Mouse (Mus musculus): ENCODE data around the gene Entpd7.

DNA sequence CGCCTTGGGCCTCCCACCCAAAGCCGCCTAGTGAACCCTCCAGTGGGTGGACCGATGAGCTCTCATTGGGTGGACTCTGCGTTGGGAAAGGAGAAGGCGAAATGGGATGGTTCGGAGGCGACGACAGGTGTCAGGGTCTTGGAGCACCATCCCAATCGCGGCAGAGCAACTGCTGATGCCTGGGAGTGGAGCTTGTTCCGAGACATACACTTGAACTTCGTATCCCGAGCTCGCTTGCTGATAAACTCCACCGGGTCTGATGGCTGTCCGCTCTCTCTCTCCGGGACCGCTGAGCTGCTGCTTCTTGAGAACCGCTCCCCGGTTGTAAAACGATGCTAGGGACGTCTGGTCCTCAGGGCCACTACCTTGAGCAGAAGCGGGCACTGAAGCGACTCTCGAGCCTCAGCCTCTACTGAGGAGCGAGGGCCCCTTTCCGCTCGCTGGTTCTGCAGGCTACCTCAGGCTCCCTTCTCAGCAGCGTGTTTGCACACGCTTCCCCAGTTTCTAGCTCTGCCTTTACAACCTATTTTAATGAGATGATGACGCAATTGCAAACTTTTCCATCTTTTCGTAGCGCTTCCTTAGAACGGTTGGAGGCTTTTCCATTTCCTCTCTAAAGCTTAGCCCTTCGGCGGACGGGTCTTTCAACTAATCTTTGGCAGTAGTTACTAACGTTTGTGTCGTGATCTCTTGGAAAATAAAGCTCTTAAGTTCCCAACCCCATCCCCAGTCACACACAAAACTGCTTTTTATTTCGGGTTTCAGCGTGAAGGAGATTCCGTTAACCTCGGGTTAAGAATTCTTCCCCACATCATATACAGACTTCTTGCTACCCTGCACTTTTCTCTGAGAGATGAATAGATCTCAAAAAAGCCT lies 13.7 kb upstream of the Entpd7 start:
- TF ChIP-seq CTCF (IDR thresholded peaks at IDR 0.05; ENCODE audit: low read depth, low read length), result no peak
- TF ChIP-seq POLR2A (IDR thresholded peaks at IDR 0.05; ENCODE audit: extremely low read depth, insufficient read depth, low read length), result no peak
